Comparison of ENCODE assay signal across 11 mouse cellular contexts in the genomic region with DNA sequence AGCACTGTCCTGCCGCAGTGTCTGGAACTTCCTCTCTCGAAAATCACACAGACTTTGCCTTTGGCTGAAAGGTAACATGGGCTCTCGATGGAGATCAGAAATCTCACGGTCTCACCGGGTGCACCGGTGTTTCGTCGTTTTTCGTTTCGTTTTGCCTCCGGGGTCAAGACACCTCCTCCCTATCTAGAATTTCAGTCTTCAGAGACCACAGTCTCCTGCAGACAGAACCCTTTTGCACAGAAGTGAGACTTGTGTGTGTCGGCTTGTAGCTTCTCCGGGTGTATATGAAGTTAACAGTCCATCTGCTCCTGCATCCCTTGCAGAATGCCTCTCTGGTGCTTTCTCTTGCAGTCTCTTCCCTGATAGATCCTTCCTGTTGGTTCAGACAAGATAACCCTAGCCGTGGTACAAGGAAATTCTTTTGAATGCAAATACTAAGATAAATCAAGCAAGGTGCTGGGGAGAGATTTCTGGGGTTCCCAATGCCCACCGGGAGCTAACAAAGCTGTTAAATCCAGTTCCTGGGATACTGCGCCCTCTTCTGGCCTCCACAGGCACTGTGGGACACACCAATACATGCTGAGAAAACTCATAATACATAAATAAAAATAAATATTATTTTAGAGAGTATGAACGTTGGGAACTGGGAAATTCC. TPM values are rescaled to one million over a fixed set of nuclear protein-coding genes. Genes with fewer than 3 reads are reported as not detected.
A peak's percentile ranks its signal among the peaks of the same experiment; 100 is the strongest.
DNase-seq lines count a peak whose midpoint lies in the region; TF ChIP-seq lines count a peak whose summit lies in the region.
"Had no signal": no experiment of that assay in that cellular context is flagged by ENCODE, and none has a peak within 500 bp of the region (broad histone marks: within the 10 kb centered on the region; RNA-seq: fewer than 3 reads in every experiment).

No protein-coding gene starts in this region.

- H3K36me3 ChIP-seq in testis, adult 2 months (ENCODE audit: control insufficient read depth, insufficient read depth, low read length): no peaks in the 10 kb centered on the region
- no peaks in the 10 kb centered on the region for H3K36me3 ChIP-seq in myocyte (ENCODE audit: control insufficient read depth, insufficient read depth)
- H3K36me3 ChIP-seq in midbrain, embryonic 10.5 days: no peaks in the 10 kb centered on the region

- TF ChIP-seq CTCF in testis, adult 2 months (IDR thresholded peaks at IDR 0.05; ENCODE audit: control insufficient read depth, insufficient read depth, insufficient replicate concordance, low read depth, low read length): peak; percentile 22; the same call in 1 of the 2 replicates

- H3K79me2 ChIP-seq in myocyte (ENCODE audit: control insufficient read depth, insufficient read depth): no peaks in the 10 kb centered on the region

- no peak overlapping the region for H3K27ac ChIP-seq in testis, adult 2 months (ENCODE audit: control insufficient read depth, insufficient read depth, low read depth, low read length)
- H3K27ac ChIP-seq in midbrain, embryonic 10.5 days (replicated peaks): no peak overlapping the region
- H3K27ac ChIP-seq: macrophage had no signal

- peak overlapping the region; percentile 72 for H3K4me2 ChIP-seq in myocyte (ENCODE audit: low read depth)

- WGBS in midbrain, embryonic 10.5 days: 75% methylated on average over 17 of the region's 17 CpGs

- H3ac ChIP-seq in myocyte (ENCODE audit: control insufficient read depth, insufficient read length): no peak overlapping the region

- no peaks in the 10 kb centered on the region for H3K27me3 ChIP-seq in testis, adult 2 months (ENCODE audit: control insufficient read depth, insufficient read depth, low read length)
- peaks cover 6% of the 10 kb centered on the region for H3K27me3 ChIP-seq in myocyte (ENCODE audit: control insufficient read depth, insufficient read depth, insufficient read length)
- H3K27me3 ChIP-seq in midbrain, embryonic 10.5 days (ENCODE audit: low read depth, poor library complexity, severe bottlenecking): no peaks in the 10 kb centered on the region

- H3K4me3 ChIP-seq in testis, adult 2 months (ENCODE audit: control insufficient read depth, low read depth, low read length): no peak overlapping the region
- no peak overlapping the region for H3K4me3 ChIP-seq in myocyte
- H3K4me3 ChIP-seq in midbrain, embryonic 10.5 days: no peak overlapping the region

- DNase-seq in gastrocnemius, postnatal 14 days: peak; percentile 34
- no peak for DNase-seq in gastrocnemius, postnatal 36 days
- DNase-seq in testis, postnatal 14 days (ENCODE audit: low spot score): no peak
- DNase-seq in induced T-regulatory cell, adult 2 months (ENCODE audit: low read depth): peak; percentile 21
- DNase-seq in midbrain, embryonic 10.5 days (ENCODE audit: low spot score): no peak
- no peak for DNase-seq in spleen, adult 18-20 months

- intact Hi-C loops in gastrocnemius, postnatal 14 days (cut with DNase I; ENCODE audit: low total_unique reads): no loop called here
- intact Hi-C loops in gastrocnemius, postnatal 36 days (cut with DNase I): no loop called here

- TF ChIP-seq POLR2A in testis, adult 2 months (IDR thresholded peaks at IDR 0.05; ENCODE audit: control insufficient read depth, low read depth, low read length): no peak
- no peak for TF ChIP-seq POLR2A in myocyte (IDR thresholded peaks at IDR 0.05; ENCODE audit: insufficient read length, low read depth)

- H3K4me1 ChIP-seq in testis, adult 2 months (ENCODE audit: control insufficient read depth, insufficient read depth, low read length): peaks cover 3% of the 10 kb centered on the region; the same call in 1 of the 2 replicates
- H3K4me1 ChIP-seq in midbrain, embryonic 10.5 days: no peaks in the 10 kb centered on the region

- H3K9me3 ChIP-seq in midbrain, embryonic 10.5 days (replicated peaks): no peaks in the 10 kb centered on the region; the same call in 1 of the 2 replicates

TF ChIP-seq in myocyte, 11 proteins besides CTCF, POLR2A, EP300 and RAD21:
- TF ChIP-seq TCF3 (IDR thresholded peaks at IDR 0.05; ENCODE audit: insufficient read length, low read depth): no peak
- TF ChIP-seq MYOD1 (IDR thresholded peaks at IDR 0.05; ENCODE audit: control insufficient read depth in 1 of 3, insufficient read length in 2 of 3, low read depth in 2 of 3): no peak

RNA-seq across cellular contexts. Expression of gene Olfr282, which starts 22.5 kb away (rescaled TPM):
- total RNA-seq in gastrocnemius, postnatal 14 days (2021): not detected
- not detected for total RNA-seq in gastrocnemius, postnatal 36 days (2021)
- polyA plus RNA-seq in testis, adult 2 months (2012; rRNA removed): 0.11 TPM in 1 of 2 replicates, not detected in the other
- not detected for polyA plus RNA-seq in myocyte (2012; fragmentation: generic; extraction: Trizol)
- not detected in 2 replicates for polyA plus RNA-seq in midbrain, embryonic 10.5 days (2016; fragmentation: Nextera tagmentation; extraction: Ambion mirVana)
- total RNA-seq: adrenal gland, adult 18-20 months had no signal
- polyA plus RNA-seq: heart, embryonic 16.5 days; macrophage had no signal

RNA-seq across cellular contexts. Expression of gene Olfr283, which starts 27.8 kb away (rescaled TPM):
- not detected for total RNA-seq in gastrocnemius, postnatal 14 days (2021)
- not detected for total RNA-seq in gastrocnemius, postnatal 36 days (2021)
- polyA plus RNA-seq in testis, adult 2 months (2012; rRNA removed): not detected in 2 replicates
- not detected for polyA plus RNA-seq in myocyte (2012; fragmentation: generic; extraction: Trizol)
- not detected in 2 replicates for polyA plus RNA-seq in midbrain, embryonic 10.5 days (2016; fragmentation: Nextera tagmentation; extraction: Ambion mirVana)
- total RNA-seq: adrenal gland, adult 18-20 months had no signal
- polyA plus RNA-seq: heart, embryonic 16.5 days; macrophage had no signal

RNA-seq across cellular contexts. Expression of gene Olfr281, which starts 43.9 kb away (rescaled TPM):
- total RNA-seq in gastrocnemius, postnatal 14 days (2021): not detected
- not detected for total RNA-seq in gastrocnemius, postnatal 36 days (2021)
- not detected in 2 replicates for polyA plus RNA-seq in testis, adult 2 months (2012; rRNA removed)
- polyA plus RNA-seq in myocyte (2012; fragmentation: generic; extraction: Trizol): not detected
- polyA plus RNA-seq in midbrain, embryonic 10.5 days (2016; fragmentation: Nextera tagmentation; extraction: Ambion mirVana): not detected in 2 replicates
- total RNA-seq: adrenal gland, adult 18-20 months had no signal
- polyA plus RNA-seq: heart, embryonic 16.5 days; macrophage had no signal

Comparison
In these comparisons a context has a peak if more than half of its experiments do, and no peak if none do; other contexts are left out.
1. DNase-seq: peak in gastrocnemius, postnatal 14 days (single experiment) and induced T-regulatory cell, adult 2 months (single experiment); none in gastrocnemius, postnatal 36 days (0 of 2), testis, postnatal 14 days (single experiment), midbrain, embryonic 10.5 days (single experiment) and spleen, adult 18-20 months (0 of 2).